Mouse (Mus musculus) forelimb bud, embryonic 11.5 days (tissue): ENCODE measurements around the gene Rbfox1.
A peak's percentile ranks its signal among the peaks of the same experiment; 100 is the strongest.

Experiments used
- DNase-seq: peaks from one replicate; pipeline ENCODE4 v3.0.0-alpha.2; 2012; ENCODE audit warnings: low read depth, low spot score

Gene Rbfox1

DNA sequence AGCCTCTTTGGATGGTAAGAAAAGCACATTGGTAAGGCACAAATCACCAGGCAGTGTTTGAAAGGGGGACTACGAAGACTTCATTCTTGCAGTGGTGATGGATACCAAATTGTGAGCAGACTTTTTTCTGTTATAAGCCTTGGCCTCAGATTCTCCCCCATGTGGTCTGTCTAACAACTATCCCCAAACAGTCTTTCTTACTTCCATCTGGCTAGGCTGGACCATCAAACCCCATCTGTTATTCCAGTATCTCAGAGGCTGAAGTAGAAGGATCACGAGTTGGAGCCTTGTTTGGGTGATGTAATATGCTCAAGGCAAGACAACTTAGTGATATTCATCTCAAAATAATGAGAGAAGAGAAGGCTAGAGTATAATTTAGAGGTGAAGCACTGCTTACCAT, 922.7 kb downstream of the Rbfox1 start:
- no peak for DNase-seq

GRCm38 (mm10) chr16:6813871-6814270, 928.7 kb downstream of the Rbfox1 start:
- DNase-seq = no peak

DNA sequence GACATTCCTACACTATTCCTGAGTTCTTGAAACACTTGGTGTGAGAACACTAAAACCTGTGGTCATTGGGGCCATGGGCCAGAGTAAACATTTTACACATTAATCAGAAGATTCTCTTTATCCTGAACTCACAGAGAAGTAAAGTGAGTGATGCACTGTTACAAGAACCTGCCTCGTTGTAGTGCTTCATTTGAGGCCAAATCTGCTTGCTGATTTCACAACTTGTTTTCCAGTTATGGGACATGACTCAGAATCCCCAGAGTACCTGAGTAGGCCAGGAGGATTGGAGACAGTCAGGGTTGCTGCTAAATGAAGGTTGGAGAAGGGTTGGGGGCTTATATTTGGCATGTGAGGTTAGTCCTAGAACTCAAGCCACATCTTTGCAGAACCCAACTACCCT, 936.6 kb downstream of the Rbfox1 start:
- no peak for DNase-seq

- no peak for DNase-seq
Measured at GRCm38 (mm10) chr16:6829892-6830524, 944.9 kb downstream of the Rbfox1 start.

- no peak for DNase-seq
Measured at GRCm38 (mm10) chr16:6833486-6833885, 948.3 kb downstream of the Rbfox1 start.

DNA sequence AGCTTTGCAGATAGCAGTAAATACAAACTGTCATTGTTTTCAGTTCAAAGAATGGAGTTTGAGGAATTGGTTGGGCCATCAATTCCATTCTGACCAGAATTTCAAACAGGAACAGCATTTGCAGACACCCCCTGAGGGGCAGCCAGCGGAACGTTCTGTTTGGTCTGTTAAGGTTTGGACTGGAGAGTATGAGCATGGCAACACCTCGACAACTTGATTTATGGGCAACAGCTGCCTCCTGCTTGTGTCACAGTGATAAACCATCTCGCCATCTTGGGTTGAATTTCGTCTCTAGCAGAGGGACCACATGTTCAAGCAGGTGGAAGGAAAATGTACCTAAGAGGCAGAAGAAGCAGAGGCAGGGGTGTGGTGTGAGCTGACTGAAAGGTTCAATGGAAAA, 949.9 kb downstream of the Rbfox1 start:
- peak; percentile 53 for DNase-seq

GRCm38 (mm10) chr16:6839299-6839995, 954.3 kb downstream of the Rbfox1 start:
- DNase-seq = peak; percentile 56

GRCm38 (mm10) chr16:6840007-6840406, 954.9 kb downstream of the Rbfox1 start:
- DNase-seq = no peak

DNA sequence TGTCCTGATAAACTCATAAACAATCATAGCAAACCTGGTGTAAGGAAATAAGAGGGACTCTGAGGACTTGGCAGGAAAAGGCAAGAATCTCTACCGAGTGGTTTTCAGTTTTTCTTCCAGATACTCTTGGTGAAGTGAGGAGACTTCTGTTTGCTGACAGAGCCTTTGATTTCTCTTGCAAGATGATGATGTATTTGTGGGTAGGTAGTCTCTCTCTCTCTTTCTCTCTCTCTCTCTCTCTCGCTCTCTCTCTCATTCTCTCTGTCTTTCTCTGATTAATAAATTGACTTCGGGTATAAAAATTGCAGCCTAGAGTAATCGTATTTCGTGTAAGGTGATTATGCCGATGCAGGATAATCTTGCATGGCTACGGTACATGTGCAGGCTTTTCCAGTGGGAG, 955.3 kb downstream of the Rbfox1 start:
- no peak for DNase-seq

DNA sequence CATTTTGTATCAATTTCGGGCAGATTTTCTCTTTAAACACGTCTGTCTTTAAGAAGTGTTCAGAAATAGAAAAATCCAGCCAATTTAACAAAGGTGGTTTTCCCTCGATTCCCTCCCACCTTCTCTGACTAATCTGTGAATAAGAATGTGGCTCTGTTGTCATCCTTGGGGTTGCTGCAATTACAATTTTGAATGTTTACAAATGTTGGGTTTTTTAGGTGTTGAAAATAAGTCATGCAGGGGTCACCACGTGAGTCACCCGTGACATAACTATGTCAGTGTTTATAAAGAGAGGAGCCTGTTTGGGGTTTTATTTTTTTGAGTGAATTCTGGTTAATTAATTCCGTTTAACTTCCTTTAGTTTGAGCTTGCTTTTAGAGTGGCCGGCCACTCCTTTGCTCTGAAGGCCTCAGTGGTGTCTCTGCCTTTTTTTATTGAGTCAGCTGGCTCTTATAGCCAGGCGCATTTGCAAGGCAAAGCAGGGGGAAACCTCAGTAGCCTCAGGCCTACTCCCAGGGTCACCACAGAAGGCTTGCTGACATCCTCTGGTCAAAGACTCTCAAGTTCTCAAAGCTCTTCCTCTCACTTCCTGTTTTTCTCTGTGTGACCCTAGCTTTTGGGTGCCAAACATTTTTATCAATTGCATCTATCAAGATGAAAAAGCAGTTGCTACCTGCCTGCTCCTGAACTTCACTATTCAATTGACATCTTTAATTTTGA, 957.1 kb downstream of the Rbfox1 start:
- DNase-seq = no peak

GRCm38 (mm10) chr16:6844659-6845058, 959.5 kb downstream of the Rbfox1 start:
- no peak for DNase-seq

- DNase-seq = no peak
Measured at GRCm38 (mm10) chr16:6851393-6851792, 966.2 kb downstream of the Rbfox1 start.

- no peak for DNase-seq
Measured at GRCm38 (mm10) chr16:6853796-6854195, 968.6 kb downstream of the Rbfox1 start.

- no peak for DNase-seq
Measured at GRCm38 (mm10) chr16:6861656-6862055, 976.5 kb downstream of the Rbfox1 start.

GRCm38 (mm10) chr16:6882683-6883430, 997.7 kb downstream of the Rbfox1 start:
- no peak for DNase-seq

- DNase-seq = no peak
Measured at GRCm38 (mm10) chr16:6883798-6884197, 998.6 kb downstream of the Rbfox1 start.

DNA sequence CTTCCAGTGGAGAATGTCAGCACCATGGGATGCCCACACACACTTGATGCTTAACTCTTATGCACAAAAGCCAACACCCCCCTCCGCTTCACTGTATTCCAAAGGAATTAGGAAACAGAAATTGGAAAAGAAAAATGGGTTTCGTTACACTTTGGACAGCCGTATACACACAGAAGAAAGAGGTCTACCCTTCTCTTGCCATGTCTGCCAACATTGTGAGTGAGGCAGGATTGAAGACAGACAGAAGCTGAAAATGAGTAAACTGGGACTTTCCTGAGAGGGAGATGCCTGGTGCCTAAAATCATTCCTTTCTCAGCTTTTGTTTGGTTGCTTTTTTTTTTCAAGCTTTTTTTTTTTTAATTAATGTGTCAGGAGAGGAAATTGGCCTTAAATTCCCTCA, 1000.5 kb downstream of the Rbfox1 start:
- no peak for DNase-seq

GRCm38 (mm10) chr16:6889221-6889620, 1004.1 kb downstream of the Rbfox1 start:
- DNase-seq = no peak

DNA sequence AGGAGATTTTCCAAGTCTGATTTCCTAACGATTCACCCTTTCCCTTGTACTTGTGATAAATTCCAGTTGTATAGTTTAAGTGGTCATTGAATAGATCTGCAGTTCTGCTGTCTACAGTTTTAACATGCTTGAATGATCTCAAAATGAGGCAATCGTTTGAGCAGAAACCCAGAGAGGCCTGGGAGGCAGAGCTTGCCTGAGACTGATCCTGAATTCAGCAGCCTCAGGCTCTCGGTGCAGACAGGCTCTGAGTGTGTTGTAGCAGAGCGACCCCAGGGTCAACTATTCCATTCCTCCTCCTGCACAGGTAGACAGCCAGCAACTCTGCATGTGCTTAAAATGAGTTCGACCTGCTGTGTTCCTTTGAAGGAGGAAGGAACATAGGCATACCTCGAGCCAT, 1012.6 kb downstream of the Rbfox1 start:
- DNase-seq = no peak

GRCm38 (mm10) chr16:6900006-6900405, 1014.9 kb downstream of the Rbfox1 start:
- no peak for DNase-seq

- DNase-seq = no peak
Measured at GRCm38 (mm10) chr16:6904984-6905383, 1019.8 kb downstream of the Rbfox1 start.

- no peak for DNase-seq
Measured at GRCm38 (mm10) chr16:6906001-6906400, 1020.8 kb downstream of the Rbfox1 start.
